Mouse (Mus musculus) heart, embryonic 13.5 days (tissue): ENCODE data around the gene Mrpl20. TPM values are rescaled to one million over a fixed set of nuclear protein-coding genes. Genes with fewer than 3 reads are reported as not detected.
A peak's percentile ranks its signal among the peaks of the same experiment; 100 is the strongest.

Experiments
- ATAC-seq: fragments of 200-750 bp; cut with Nextera tagmentation; 2 replicates; pipeline ENCODE4 v1.8.0; 2017; ENCODE audit warnings: moderate TSS enrichment; ENCODE audit not compliant: insufficient number of reproducible peaks, low FRiP score, low TSS enrichment; ENCODE audit errors: extremely low read depth
- H3K27ac ChIP-seq: fragments of 300-500 bp; sonication (generic); replicated peaks from 2 replicates; pipeline ENCODE4 v1.5.1; 2015; ENCODE audit warnings: moderate library complexity, mild to moderate bottlenecking, inconsistent platforms
- H3K27me3 ChIP-seq: fragments of 300-500 bp; sonication (generic); replicated peaks from 2 replicates; pipeline ENCODE4 v1.6.1; 2015; ENCODE audit warnings: mild to moderate bottlenecking, inconsistent platforms
- H3K36me3 ChIP-seq: fragments of 300-500 bp; sonication (generic); 2 replicates; pipeline ENCODE4 v1.6.1; 2015; ENCODE audit warnings: mild to moderate bottlenecking, inconsistent platforms
- H3K4me1 ChIP-seq: fragments of 300-500 bp; sonication (generic); 2 replicates; pipeline ENCODE4 v1.6.1; 2015; ENCODE audit warnings: inconsistent platforms
- H3K4me2 ChIP-seq: fragments of 300-500 bp; sonication (generic); 2 replicates; pipeline ENCODE4 v1.6.1; 2015; ENCODE audit warnings: inconsistent platforms, mild to moderate bottlenecking, moderate library complexity
- H3K4me3 ChIP-seq: fragments of 300-500 bp; sonication (generic); 2 replicates; pipeline ENCODE4 v1.5.1; 2015; ENCODE audit warnings: moderate library complexity, mild to moderate bottlenecking, inconsistent platforms
- H3K9ac ChIP-seq: fragments of 300-500 bp; sonication (generic); 2 replicates; pipeline ENCODE4 v1.6.1; 2015; ENCODE audit warnings: inconsistent platforms, mild to moderate bottlenecking, moderate library complexity
- H3K9me3 ChIP-seq: fragments of 300-500 bp; sonication (generic); 2 replicates; pipeline ENCODE4 v1.6.1; 2016; ENCODE audit warnings: inconsistent platforms
- WGBS: fragments of 180-500 bp; shearing (Covaris S2); methylation state at CpG from one replicate; pipeline ENCODE4 v1.1.7; 2015; ENCODE audit warnings: mixed read lengths; 5-methylcytosine and 5-hydroxymethylcytosine counted together
- polyA plus RNA-seq: library from polyadenylated mRNA; unstranded; fragments of >200 nt; fragmentation: Nextera tagmentation; extraction: Ambion mirVana; gene quantifications from 2 replicates; pipeline ENCODE4 v1.2.1, GENCODE M21; 2015

The Mrpl20 gene
- 138 and 157 TPM in 2 replicates for polyA plus RNA-seq

DNA sequence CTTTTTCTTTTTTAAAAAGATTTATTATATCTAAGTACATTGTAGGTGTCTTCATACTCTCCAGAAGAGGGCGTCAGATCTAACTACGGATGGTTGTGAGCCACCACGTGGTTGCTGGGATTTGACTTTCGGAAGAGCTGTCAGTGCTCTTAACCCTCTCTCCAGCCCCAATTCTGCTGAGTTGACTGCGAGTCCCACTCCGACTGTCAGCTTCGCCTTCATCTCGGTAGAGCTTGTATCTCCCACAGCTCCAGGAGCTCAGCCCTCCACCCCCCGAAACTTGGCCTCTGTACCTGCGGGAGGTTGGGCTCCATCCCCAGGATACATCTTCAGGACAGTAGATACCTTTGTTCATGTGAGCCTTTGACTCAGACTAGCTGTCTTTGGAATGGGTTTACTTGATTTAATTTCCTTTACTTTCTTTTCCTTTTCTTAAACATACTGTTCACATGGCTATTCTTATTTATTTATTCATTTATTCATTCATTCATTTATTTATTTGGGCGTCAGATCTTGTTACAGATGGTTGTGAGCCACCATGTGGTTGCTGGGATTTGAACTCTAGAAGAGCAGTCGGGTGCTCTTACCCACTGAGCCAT lies at the start of gene Mrpl20:
Gene Mrpl20, plus strand, starts transcription at position 138 of the 599 bp plus-strand sequence.
- H3K4me2 ChIP-seq: peak within 1 kb of the TSS; percentile 85
- 6% methylated on average over 12 of the region's 12 CpGs for WGBS
- no peak for ATAC-seq
- peak within 1 kb of the TSS; percentile 97 for H3K4me3 ChIP-seq
- H3K9ac ChIP-seq: peak within 1 kb of the TSS; percentile 96
- peaks cover 19% of the 10 kb centered on the region for H3K27me3 ChIP-seq
- peaks cover 29% of the 10 kb centered on the region for H3K36me3 ChIP-seq
- H3K27ac ChIP-seq: peak within 1 kb of the TSS; percentile 76
- H3K4me1 ChIP-seq: peaks cover 25% of the 10 kb centered on the region
- no peaks in the 10 kb centered on the region for H3K9me3 ChIP-seq

- H3K27me3 ChIP-seq: no peaks in the 10 kb centered on the region
- peaks cover 56% of the 10 kb centered on the region for H3K36me3 ChIP-seq
- no peak overlapping the region for H3K27ac ChIP-seq
- 64% methylated on average over 12 of the region's 12 CpGs for WGBS
- H3K9me3 ChIP-seq: no peaks in the 10 kb centered on the region
- ATAC-seq: no peak
- H3K4me2 ChIP-seq: no peak overlapping the region
- H3K4me3 ChIP-seq: no peak overlapping the region
- peak overlapping the region; percentile 40; the same call in 1 of the 2 replicates for H3K9ac ChIP-seq
- peaks cover 42% of the 10 kb centered on the region for H3K4me1 ChIP-seq
Observed at GRCm38 (mm10) chr4:155757011-155757410, 45.7 kb upstream of the Mrpl20 start.

- 3% methylated on average over 10 of the region's 10 CpGs for WGBS
- H3K4me3 ChIP-seq: peak overlapping the region; percentile 92
- peaks cover 26% of the 10 kb centered on the region for H3K36me3 ChIP-seq
- peaks cover 47% of the 10 kb centered on the region for H3K4me1 ChIP-seq
- H3K4me2 ChIP-seq: peak overlapping the region; percentile 99
- no peaks in the 10 kb centered on the region for H3K27me3 ChIP-seq
- peak overlapping the region; percentile 92 for H3K9ac ChIP-seq
- peak overlapping the region; percentile 80 for H3K27ac ChIP-seq
- H3K9me3 ChIP-seq: no peaks in the 10 kb centered on the region
- ATAC-seq: no peak
Observed at GRCm38 (mm10) chr4:155759862-155760612, 42.6 kb upstream of the Mrpl20 start.

DNA sequence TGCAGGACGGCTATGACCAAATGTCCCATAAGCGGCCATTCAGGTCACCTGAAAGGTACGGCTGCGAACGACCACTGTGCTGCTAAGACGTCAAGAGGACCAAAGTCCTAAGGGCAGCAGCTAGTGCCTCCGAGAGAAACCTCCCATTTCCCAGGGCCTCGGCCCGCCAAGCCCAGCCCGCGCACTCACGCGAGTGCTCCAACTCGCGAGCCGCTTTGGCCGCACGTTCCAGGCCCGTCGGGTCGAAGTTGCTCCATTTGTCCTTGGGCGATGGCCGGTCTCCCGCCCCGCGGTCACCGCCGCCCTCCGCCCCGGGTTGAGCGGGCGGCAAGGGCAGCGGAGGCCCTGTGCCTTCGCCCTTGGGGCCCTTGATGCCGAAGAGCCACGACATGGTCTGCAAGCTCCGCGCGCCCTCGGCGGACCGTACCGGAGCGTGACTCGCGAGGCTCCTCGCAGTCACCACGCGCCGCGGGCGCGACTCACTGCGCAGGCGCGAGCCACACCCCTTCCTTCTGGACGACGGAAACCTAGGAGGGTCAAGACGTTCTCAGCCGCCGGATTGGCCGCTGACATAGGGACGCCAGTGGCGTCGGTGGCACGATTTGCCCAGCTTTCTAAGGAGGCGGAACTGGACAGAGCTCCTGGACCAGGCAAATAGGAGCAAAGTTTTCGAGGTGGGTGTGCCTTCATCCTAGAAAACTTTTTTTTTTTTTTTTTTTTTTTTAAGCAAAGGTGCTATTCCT lies 41.9 kb upstream of the Mrpl20 start, which contains the start of gene Atad3a:
Gene Atad3a, minus strand, starts transcription at position 481 of the 743 bp plus-strand sequence.
- H3K36me3 ChIP-seq: peaks cover 19% of the 10 kb centered on the region
- H3K4me1 ChIP-seq: peaks cover 47% of the 10 kb centered on the region
- peak within 1 kb of the TSS; percentile 92 for H3K9ac ChIP-seq
- no peaks in the 10 kb centered on the region for H3K27me3 ChIP-seq
- H3K4me2 ChIP-seq: peak within 1 kb of the TSS; percentile 99
- peak within 1 kb of the TSS; percentile 80 for H3K27ac ChIP-seq
- ATAC-seq: peak; percentile 95
- under 1% methylated on average over 68 of the region's 68 CpGs for WGBS
- no peaks in the 10 kb centered on the region for H3K9me3 ChIP-seq
- peak within 1 kb of the TSS; percentile 92 for H3K4me3 ChIP-seq

GRCm38 (mm10) chr4:155761356-155762099 lies 41.1 kb upstream of the Mrpl20 start:
- H3K9me3 ChIP-seq: no peaks in the 10 kb centered on the region
- peaks cover 11% of the 10 kb centered on the region for H3K36me3 ChIP-seq
- WGBS: 2% methylated on average over 28 of the region's 28 CpGs
- H3K27me3 ChIP-seq: no peaks in the 10 kb centered on the region
- H3K9ac ChIP-seq: peak overlapping the region; percentile 92
- peak overlapping the region; percentile 92 for H3K4me3 ChIP-seq
- H3K4me1 ChIP-seq: peaks cover 47% of the 10 kb centered on the region
- no peak for ATAC-seq
- peak overlapping the region; percentile 99 for H3K4me2 ChIP-seq
- H3K27ac ChIP-seq: peak overlapping the region; percentile 63

GRCm38 (mm10) chr4:155762357-155762756 lies 40.3 kb upstream of the Mrpl20 start:
- H3K4me1 ChIP-seq: peaks cover 40% of the 10 kb centered on the region
- no peaks in the 10 kb centered on the region for H3K27me3 ChIP-seq
- 0 out of 2 replicates have a peak, but pooled peaks cover 3% of the 10 kb centered on the region for H3K36me3 ChIP-seq
- H3K9ac ChIP-seq: no peak overlapping the region
- H3K9me3 ChIP-seq: no peaks in the 10 kb centered on the region
- no peak for ATAC-seq
- H3K27ac ChIP-seq: no peak overlapping the region
- H3K4me3 ChIP-seq: no peak overlapping the region; the same call in 1 of the 2 replicates
- H3K4me2 ChIP-seq: peak overlapping the region; percentile 99
- 80% methylated on average over 3 of the region's 3 CpGs for WGBS

- H3K36me3 ChIP-seq: no peaks in the 10 kb centered on the region
- H3K9me3 ChIP-seq: no peaks in the 10 kb centered on the region
- ATAC-seq: no peak
- peak overlapping the region; percentile 92 for H3K9ac ChIP-seq
- H3K27ac ChIP-seq: no peak overlapping the region
- H3K27me3 ChIP-seq: peaks cover 39% of the 10 kb centered on the region
- peak overlapping the region; percentile 92 for H3K4me2 ChIP-seq
- peak overlapping the region; percentile 67 for H3K4me3 ChIP-seq
- H3K4me1 ChIP-seq: peaks cover 21% of the 10 kb centered on the region
- 63% methylated on average over 5 of the region's 5 CpGs for WGBS
Observed at GRCm38 (mm10) chr4:155769496-155769879, 33.2 kb upstream of the Mrpl20 start.

DNA sequence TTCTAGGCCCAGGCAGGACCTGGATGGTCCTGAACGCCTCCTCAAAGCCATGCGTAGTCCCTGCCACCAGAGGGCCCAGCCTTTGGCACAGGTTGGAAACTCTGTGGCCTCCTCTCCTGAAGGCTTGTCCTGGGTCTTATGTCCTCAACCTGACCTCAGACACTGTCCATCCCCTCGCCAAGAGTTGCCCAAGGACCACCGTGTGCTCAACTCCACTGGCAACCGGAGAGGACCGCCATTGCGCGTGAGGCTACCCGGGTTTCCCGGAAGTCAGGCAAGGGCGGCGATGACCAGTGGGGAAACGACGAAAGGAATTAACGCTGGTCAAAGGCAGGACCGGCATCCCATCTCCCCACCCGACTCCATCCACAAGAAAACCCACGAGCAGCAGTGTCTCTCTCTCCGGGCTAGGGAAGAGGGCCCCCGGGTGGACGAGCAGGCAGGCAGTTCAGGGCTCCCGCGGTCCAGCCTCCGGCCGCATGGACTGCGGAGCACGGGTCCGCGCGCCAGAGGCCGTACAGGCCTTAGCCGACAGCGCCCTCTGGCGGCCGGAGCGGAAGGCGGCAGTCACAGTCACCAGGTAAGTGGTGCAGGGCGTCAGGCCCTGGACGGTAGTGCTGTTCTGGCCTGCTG lies 32.7 kb upstream of the Mrpl20 start:
- WGBS: under 1% methylated on average over 39 of the region's 39 CpGs
- H3K4me2 ChIP-seq: peak overlapping the region; percentile 92

GRCm38 (mm10) chr4:155770626-155771025 lies 32.1 kb upstream of the Mrpl20 start:
- Histone ChIP-seq H3K4me3 (peak overlapping the region; percentile 67), H3K27ac (no peak overlapping the region), H3K4me1 (peaks cover 32% of the 10 kb centered on the region), H3K4me2 (peak overlapping the region; percentile 92), H3K9me3 (no peaks in the 10 kb centered on the region), H3K36me3 (no peaks in the 10 kb centered on the region), H3K27me3 (peaks cover 46% of the 10 kb centered on the region), H3K9ac (peak overlapping the region; percentile 92)
- WGBS: 39% methylated on average over 24 of the region's 24 CpGs
- ATAC-seq: no peak

More for the DNA sequence above, 32.7 kb upstream of the Mrpl20 start:
- H3K9me3 ChIP-seq: no peaks in the 10 kb centered on the region
- peaks cover 26% of the 10 kb centered on the region for H3K4me1 ChIP-seq
- peak overlapping the region; percentile 78 for H3K27ac ChIP-seq
- H3K36me3 ChIP-seq: no peaks in the 10 kb centered on the region
- H3K27me3 ChIP-seq: peaks cover 40% of the 10 kb centered on the region
- H3K9ac ChIP-seq: peak overlapping the region; percentile 92
- peak; percentile 77 for ATAC-seq
- peak overlapping the region; percentile 67 for H3K4me3 ChIP-seq

- 65% methylated on average over 2 of the region's 2 CpGs for WGBS
- peaks cover 46% of the 10 kb centered on the region for H3K27me3 ChIP-seq
- no peak for ATAC-seq
Observed at GRCm38 (mm10) chr4:155771706-155772105, 31.0 kb upstream of the Mrpl20 start.

More at GRCm38 (mm10) chr4:155771706-155772105, 31.0 kb upstream of the Mrpl20 start:
- H3K4me2 ChIP-seq: no peak overlapping the region
- H3K4me3 ChIP-seq: no peak overlapping the region
- H3K27ac ChIP-seq: no peak overlapping the region
- no peaks in the 10 kb centered on the region for H3K9me3 ChIP-seq
- no peaks in the 10 kb centered on the region for H3K36me3 ChIP-seq
- peaks cover 41% of the 10 kb centered on the region for H3K4me1 ChIP-seq
- H3K9ac ChIP-seq: no peak overlapping the region
